Mouse (Mus musculus) kidney, adult 2 months (tissue): ENCODE measurements around the gene Etv5.

Source experiments
- CTCF ChIP-seq: fragments of 200-500 bp; conservative IDR thresholded peaks from 2 replicates; pipeline ENCODE4 v1.5.1; 2011; ENCODE audit warnings: low read depth, mild to moderate bottlenecking, control low read depth, low read length, moderate library complexity, mixed read lengths; ENCODE audit not compliant: insufficient read depth, insufficient read length
- POLR2A ChIP-seq: fragments of 200-500 bp; IDR thresholded peaks from one replicate; pipeline ENCODE4 v1.6.1; 2011; ENCODE audit warnings: low read depth, low read length, control low read depth

GRCm38 (mm10) chr16:22349798-22350197, 89.7 kb downstream of the Etv5 start:
- TF ChIP-seq CTCF (no peak), POLR2A (no peak)
